Mouse (Mus musculus) CH12.LX (cell line): ENCODE measurements at regions not wholly inside any gene's neighbourhood (a gene's known extent, or its start where the extent isn't known, plus 50 kb on each side); places are given as distances from the start of the nearest gene placed in this dataset.

ENCODE experiments used
- DNase-seq: peaks from one replicate; pipeline ENCODE4 v3.0.0-alpha.2; 2013; ENCODE audit errors: extremely low read depth
- H3K27ac ChIP-seq: 2 replicates; pipeline ENCODE4 v1.5.1; 2012; ENCODE audit warnings: low read depth, mild to moderate bottlenecking, control low read depth, moderate library complexity; ENCODE audit not compliant: insufficient read depth
- H3K27me3 ChIP-seq: replicated peaks from 2 replicates; pipeline ENCODE3; 2012; ENCODE audit warnings: inconsistent platforms
- H3K36me3 ChIP-seq, 2 experiments: replicated peaks in 1 of 2; 2 replicates each; pipeline versions ENCODE3 to v1.6.1; 2012; ENCODE audit warnings: inconsistent platforms in 1 of 2, low read length in 1 of 2, mild to moderate bottlenecking in 1 of 2, mixed read lengths in 1 of 2, moderate library complexity in 1 of 2; ENCODE audit not compliant: control insufficient read depth in 1 of 2, insufficient read depth in 1 of 2
- H3K4me1 ChIP-seq, 2 experiments: 2 replicates each; pipeline ENCODE4 v1.6.1; 2012; ENCODE audit warnings: inconsistent platforms in 1 of 2, moderate library complexity in 1 of 2; ENCODE audit not compliant: insufficient read depth in 2 of 2, control insufficient read depth in 1 of 2
- H3K4me2 ChIP-seq: 2 replicates; pipeline ENCODE4 v1.6.1; 2012; ENCODE audit warnings: low read depth, mild to moderate bottlenecking, control low read depth; ENCODE audit not compliant: poor library complexity, insufficient read depth, severe bottlenecking
- H3K4me3 ChIP-seq, 3 experiments: fragments of 150-350 bp in 1 of 3; sonication (generic) in 1 of 3; replicated peaks in 1 of 3; 2 replicates each; pipeline versions ENCODE3 to v1.5.1; 2011 to 2012; ENCODE audit warnings: low read depth in 2 of 3, low read length in 2 of 3, mild to moderate bottlenecking in 2 of 3, moderate library complexity in 2 of 3, control low read depth in 1 of 3, improper control_type of control experiment in 1 of 3, inconsistent platforms in 1 of 3, mixed read lengths in 1 of 3; ENCODE audit not compliant: poor library complexity in 1 of 3
- H3K79me2 ChIP-seq: replicated peaks from 2 replicates; pipeline ENCODE4 v1.6.1; 2012; ENCODE audit warnings: mild to moderate bottlenecking, moderate library complexity; ENCODE audit not compliant: control insufficient read depth, poor library complexity, insufficient read depth, severe bottlenecking; ENCODE audit errors: extremely low read depth
- H3K9ac ChIP-seq: 2 replicates; pipeline ENCODE4 v1.6.1; 2012; ENCODE audit warnings: low read depth, mild to moderate bottlenecking, control low read depth, moderate library complexity; ENCODE audit not compliant: insufficient read depth
- H3K9me3 ChIP-seq: replicated peaks from 2 replicates; pipeline ENCODE3; 2012; ENCODE audit warnings: low read length, inconsistent platforms, mixed read lengths
- BHLHE40 ChIP-seq: IDR thresholded peaks from 2 replicates; pipeline ENCODE4 v1.6.1; 2011; ENCODE audit warnings: mild to moderate bottlenecking, low read depth, low read length, improper control_type of control experiment
- CHD1 ChIP-seq: IDR thresholded peaks from 2 replicates; pipeline ENCODE4 v1.6.1; 2012; ENCODE audit warnings: low read depth, low read length, improper control_type of control experiment, inconsistent platforms
- CTCF ChIP-seq, 2 experiments: IDR thresholded peaks in 1 of 2; conservative IDR thresholded peaks in 1 of 2; 2 replicates each; pipeline ENCODE4 v1.5.1; 2011 to 2012; ENCODE audit warnings: low read depth in 2 of 2, low read length in 2 of 2, improper control_type of control experiment in 1 of 2, inconsistent platforms in 1 of 2, mild to moderate bottlenecking in 1 of 2, moderate library complexity in 1 of 2
- E2F4 ChIP-seq: IDR thresholded peaks from 2 replicates; pipeline ENCODE4 v1.6.1; 2011; ENCODE audit warnings: low read depth, low read length, improper control_type of control experiment; ENCODE audit not compliant: insufficient replicate concordance
- ELF1 ChIP-seq: IDR thresholded peaks from 2 replicates; pipeline ENCODE4 v1.6.1; 2014; ENCODE audit warnings: low read depth, mild to moderate bottlenecking, inconsistent platforms, low read length, improper control_type of control experiment
- ETS1 ChIP-seq: conservative IDR thresholded peaks from 2 replicates; pipeline ENCODE4 v1.6.1; 2012; ENCODE audit warnings: low read depth, mild to moderate bottlenecking, inconsistent platforms, low read length, improper control_type of control experiment, moderate library complexity
- GABPA ChIP-seq: IDR thresholded peaks from 2 replicates; pipeline ENCODE4 v1.6.1; 2012; ENCODE audit warnings: low read depth, low read length, improper control_type of control experiment, inconsistent platforms; ENCODE audit not compliant: insufficient replicate concordance
- HCFC1 ChIP-seq: IDR thresholded peaks from 2 replicates; pipeline ENCODE4 v1.6.1; 2012; ENCODE audit warnings: low read depth, mild to moderate bottlenecking, inconsistent platforms, low read length, improper control_type of control experiment
- IRF4 ChIP-seq: IDR thresholded peaks from 2 replicates; pipeline ENCODE4 v1.6.1; 2014; ENCODE audit warnings: low read depth, mild to moderate bottlenecking, inconsistent platforms, low read length, improper control_type of control experiment
- MAFK ChIP-seq: IDR thresholded peaks from 2 replicates; pipeline ENCODE4 v1.6.1; 2011; ENCODE audit warnings: low read length, improper control_type of control experiment; ENCODE audit not compliant: insufficient replicate concordance
- MEF2A ChIP-seq: IDR thresholded peaks from 2 replicates; pipeline ENCODE4 v1.6.1; 2014; ENCODE audit warnings: low read depth, mild to moderate bottlenecking, inconsistent platforms, low read length, improper control_type of control experiment, borderline replicate concordance
- MXI1 ChIP-seq: IDR thresholded peaks from 2 replicates; pipeline ENCODE4 v1.6.1; 2011; ENCODE audit warnings: mild to moderate bottlenecking, low read depth, low read length, improper control_type of control experiment
- MYC ChIP-seq: IDR thresholded peaks from 2 replicates; pipeline ENCODE4 v1.6.1; 2011; ENCODE audit warnings: low read depth, mild to moderate bottlenecking, improper control_type of control experiment, low read length
- PAX5 ChIP-seq: IDR thresholded peaks from 2 replicates; pipeline ENCODE4 v1.6.1; 2012; ENCODE audit warnings: low read length, inconsistent platforms, mixed read lengths
- POLR2A ChIP-seq: IDR thresholded peaks from 2 replicates; pipeline ENCODE4 v1.6.1; 2011; ENCODE audit warnings: low read depth, mild to moderate bottlenecking, improper control_type of control experiment, low read length
- POLR2AphosphoS2 ChIP-seq: IDR thresholded peaks from 2 replicates; pipeline ENCODE4 v1.6.1; 2011; ENCODE audit warnings: low read depth, low read length, improper control_type of control experiment
- RCOR1 ChIP-seq: conservative IDR thresholded peaks from 2 replicates; pipeline ENCODE4 v1.6.1; 2012; ENCODE audit warnings: low read depth, mild to moderate bottlenecking, inconsistent platforms, low read length, improper control_type of control experiment
- TBP ChIP-seq: conservative IDR thresholded peaks from 2 replicates; pipeline ENCODE4 v1.6.1; 2011; ENCODE audit warnings: low read depth, low read length, improper control_type of control experiment
- TCF12 ChIP-seq: IDR thresholded peaks from 2 replicates; pipeline ENCODE4 v1.6.1; 2014; ENCODE audit warnings: low read depth, mild to moderate bottlenecking, inconsistent platforms, low read length, improper control_type of control experiment
- USF1 ChIP-seq: IDR thresholded peaks from 2 replicates; pipeline ENCODE4 v1.6.1; 2014; ENCODE audit warnings: low read depth, mild to moderate bottlenecking, inconsistent platforms, low read length, improper control_type of control experiment
- ZMIZ1 ChIP-seq: IDR thresholded peaks from 2 replicates; pipeline ENCODE4 v1.6.1; 2012; ENCODE audit warnings: low read depth, mild to moderate bottlenecking, inconsistent platforms, low read length, improper control_type of control experiment
- dilution Hi-C: fragments of 300-500 bp; cut with MboI; formaldehyde crosslinking; loops from 2 replicates; pipeline ENCODE4 v1.14.3; 2020; ENCODE audit warnings: low sequenced_read_pairs; ENCODE audit not compliant: extremely low pct_unique_long_range_greater_than_20kb, extremely low pct_ligation_motif_present
- in situ Hi-C: fragments of 300-500 bp; cut with MboI; formaldehyde crosslinking; loops from 3 replicates; pipeline ENCODE4 v1.14.3; 2019; ENCODE audit warnings: low sequenced_read_pairs, low pct_ligation_motif_present, low pct_unique_long_range_greater_than_20kb, mixed read lengths

- Histone ChIP-seq H3K4me1 (peaks cover 0 to 2% of the 10 kb centered on the region in 2 experiments; a peak in 1 of 4 replicates), H3K9me3 (no peaks in the 10 kb centered on the region), H3K4me2 (no peak overlapping the region), H3K79me2 (no peaks in the 10 kb centered on the region), H3K36me3 (no peaks in the 10 kb centered on the region)
- no peak for DNase-seq
- in situ Hi-C loops (no loop called here), dilution Hi-C loops (no loop called here)
- TF ChIP-seq IRF4 (no peak), USF1 (no peak), PAX5 (no peak), TCF12 (no peak), MAFK (no peak), HCFC1 (no peak), POLR2AphosphoS2 (no peak), MEF2A (no peak), BHLHE40 (no peak), ETS1 (no peak), CHD1 (no peak), CTCF (conservative IDR thresholded peaks at IDR 0.05 in 1 of 2, IDR thresholded peaks at IDR 0.05 in 1 of 2; ENCODE audit: low read depth in 2 of 2, low read length in 2 of 2) (no peak), TBP (no peak), ZMIZ1 (no peak), ELF1 (no peak)
- TF ChIP-seq, all 38 proteins: peak for 0
- Histone ChIP-seq H3K27ac (no peak overlapping the region), H3K4me3 (no peak overlapping the region), H3K9ac (no peak overlapping the region), H3K27me3 (no peaks in the 10 kb centered on the region)
These were observed 359.2 kb upstream of the Cd180 start for GRCm38 (mm10) chr13:102334131-102334534.

GRCm38 (mm10) chr13:102343236-102343635 lies 350.1 kb upstream of the Cd180 start:
- TF ChIP-seq IRF4 (no peak), GABPA (no peak), USF1 (no peak), E2F4 (no peak), CHD1 (no peak), MXI1 (no peak), RCOR1 (no peak), POLR2A (no peak), CTCF (conservative IDR thresholded peaks at IDR 0.05 in 1 of 2, IDR thresholded peaks at IDR 0.05 in 1 of 2; ENCODE audit: low read depth in 2 of 2, low read length in 2 of 2) (no peak), MYC (no peak), TCF12 (no peak), HCFC1 (no peak)
- Histone ChIP-seq H3K9me3 (no peaks in the 10 kb centered on the region), H3K79me2 (no peaks in the 10 kb centered on the region), H3K9ac (no peak overlapping the region), H3K27ac (no peak overlapping the region), H3K4me1 (peaks cover 0 to 8% of the 10 kb centered on the region in 2 experiments; a peak in 2 of 4 replicates), H3K4me2 (no peak overlapping the region), H3K27me3 (no peaks in the 10 kb centered on the region), H3K36me3 (no peaks in the 10 kb centered on the region), H3K4me3 (no peak overlapping the region)
- in situ Hi-C loops, result no loop called here
- DNase-seq, result no peak
- dilution Hi-C loops, result no loop called here
